Mouse (Mus musculus): ENCODE results near the gene Aicda. TPM values are rescaled to one million over a fixed set of nuclear protein-coding genes. Genes with fewer than 3 reads are reported as not detected.
A peak's percentile ranks its signal among the peaks of the same experiment; 100 is the strongest.

Aicda gene
- polyA plus RNA-seq, 1 experiment, result 0.20 TPM

DNA sequence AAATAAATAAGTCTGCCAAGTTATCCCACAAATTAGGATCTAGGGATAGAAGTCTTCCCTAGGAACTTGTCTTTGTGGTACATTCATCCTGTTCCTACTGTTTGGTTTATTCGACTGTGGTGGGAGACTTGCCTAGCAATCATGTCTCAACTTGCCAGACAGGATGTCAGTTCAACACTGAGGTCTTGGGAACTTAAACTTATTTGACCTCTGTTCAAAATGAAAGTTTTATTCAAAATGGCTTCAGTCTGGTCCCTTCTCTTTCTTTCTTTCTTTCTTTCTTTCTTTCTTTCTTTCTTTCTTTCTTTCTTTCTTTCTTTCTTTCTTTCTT is 49.4 kb downstream of the Aicda start:
- Histone ChIP-seq H3K27me3 (ENCODE audit: control insufficient read depth, insufficient read depth, low read length) (no peaks in the 10 kb centered on the region), H3K4me1 (ENCODE audit: control insufficient read depth, insufficient read depth, insufficient read length) (peaks cover 14% of the 10 kb centered on the region), H3K36me3 (ENCODE audit: control insufficient read depth, insufficient read depth, low read length) (peaks cover 1% of the 10 kb centered on the region; the same call in 1 of the 2 replicates), H3K27ac (ENCODE audit: insufficient read depth, low read length) (peak overlapping the region; percentile 96; the same call in 1 of the 2 replicates), H3K4me3 (ENCODE audit: extremely low read depth, insufficient read depth, insufficient read length) (no peak overlapping the region)
- DNase-seq (ENCODE audit: low read depth in 1 of 2, low spot score in 2 of 2), result no peak
- WGBS, result 3% methylated on average over 1 of the region's 1 CpGs
- TF ChIP-seq POLR2A (IDR thresholded peaks at IDR 0.05; ENCODE audit: low read depth, low read length), result no peak
- no peak for TF ChIP-seq CTCF (IDR thresholded peaks at IDR 0.05; ENCODE audit: extremely low read depth, insufficient read depth, insufficient read length, insufficient replicate concordance)

DNA sequence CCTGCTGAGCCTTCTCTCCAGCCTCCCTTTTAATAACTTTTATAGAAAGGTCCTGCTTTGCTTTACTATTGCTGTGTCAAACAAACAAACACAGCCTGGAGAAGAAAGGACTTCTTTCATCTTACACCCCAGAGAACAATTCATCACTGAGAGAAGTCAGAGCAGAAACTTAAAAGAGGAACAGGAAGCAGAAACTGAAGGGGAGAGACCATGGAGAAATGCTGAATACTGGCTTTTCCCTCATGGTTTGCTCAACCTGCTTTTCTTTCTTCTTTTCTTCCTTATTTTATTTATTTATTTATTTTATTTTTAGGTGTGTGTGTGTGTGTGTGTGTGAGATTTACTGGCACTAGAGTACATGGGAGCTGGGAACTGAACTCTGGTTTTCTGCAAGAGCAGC is 50.7 kb downstream of the Aicda start:
- Histone ChIP-seq H3K36me3 (ENCODE audit: control insufficient read depth, insufficient read depth, low read length) (peaks cover 1% of the 10 kb centered on the region; the same call in 1 of the 2 replicates), H3K4me1 (ENCODE audit: control insufficient read depth, insufficient read depth, insufficient read length) (peaks cover 11% of the 10 kb centered on the region), H3K27ac (ENCODE audit: insufficient read depth, low read length) (peak overlapping the region; percentile 80), H3K27me3 (ENCODE audit: control insufficient read depth, insufficient read depth, low read length) (no peaks in the 10 kb centered on the region), H3K4me3 (ENCODE audit: extremely low read depth, insufficient read depth, insufficient read length) (no peak overlapping the region)
- TF ChIP-seq POLR2A (IDR thresholded peaks at IDR 0.05; ENCODE audit: low read depth, low read length), result no peak
- TF ChIP-seq CTCF (IDR thresholded peaks at IDR 0.05; ENCODE audit: extremely low read depth, insufficient read depth, insufficient read length, insufficient replicate concordance), result no peak
- no peak for DNase-seq (ENCODE audit: low read depth in 1 of 2, low spot score in 2 of 2)

- H3K36me3 ChIP-seq (ENCODE audit: control insufficient read depth, insufficient read depth, low read length), result no peaks in the 10 kb centered on the region
- H3K27me3 ChIP-seq (ENCODE audit: control insufficient read depth, insufficient read depth, low read length), result no peaks in the 10 kb centered on the region
- peaks cover 8% of the 10 kb centered on the region for H3K4me1 ChIP-seq (ENCODE audit: control insufficient read depth, insufficient read depth, insufficient read length)
- peak in 1 of 2 experiments; percentile 35 for DNase-seq (ENCODE audit: low read depth in 1 of 2, low spot score in 2 of 2)
- TF ChIP-seq POLR2A (IDR thresholded peaks at IDR 0.05; ENCODE audit: low read depth, low read length) (no peak), CTCF (IDR thresholded peaks at IDR 0.05; ENCODE audit: extremely low read depth, insufficient read depth, insufficient read length, insufficient replicate concordance) (peak; percentile 40; the same call in 1 of the 2 replicates)
- 92% methylated on average over 8 of the region's 8 CpGs for WGBS
- no peak overlapping the region for H3K4me3 ChIP-seq (ENCODE audit: extremely low read depth, insufficient read depth, insufficient read length)
- no peak overlapping the region for H3K27ac ChIP-seq (ENCODE audit: insufficient read depth, low read length)
These were observed 51.9 kb downstream of the Aicda start for GRCm38 (mm10) chr6:122605483-122605882.

DNA sequence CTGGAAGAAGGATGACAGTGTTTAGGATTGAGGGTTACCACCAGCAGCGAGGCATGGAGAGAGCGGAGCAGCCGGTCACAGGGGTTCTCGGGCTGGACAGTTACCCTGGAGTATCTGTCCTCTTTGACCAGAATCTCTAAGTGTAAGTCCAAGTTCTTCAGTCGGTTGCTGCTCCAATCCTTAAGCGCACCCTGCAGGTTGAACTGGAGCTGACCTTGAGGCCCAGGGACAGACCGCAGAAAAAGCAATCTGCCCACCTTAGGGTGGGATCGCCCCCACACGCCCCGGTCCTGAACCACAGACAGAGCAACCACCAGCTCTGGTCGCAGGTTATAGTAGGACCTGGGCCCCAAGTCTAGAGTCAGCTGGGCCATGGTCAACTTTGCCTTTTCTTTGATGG is 53.1 kb downstream of the Aicda start:
- TF ChIP-seq CTCF (IDR thresholded peaks at IDR 0.05; ENCODE audit: extremely low read depth, insufficient read depth, insufficient read length, insufficient replicate concordance) (no peak), POLR2A (IDR thresholded peaks at IDR 0.05; ENCODE audit: low read depth, low read length) (no peak)
- no peak for DNase-seq (ENCODE audit: low read depth in 1 of 2, low spot score in 2 of 2)
- Histone ChIP-seq H3K36me3 (ENCODE audit: control insufficient read depth, insufficient read depth, low read length) (no peaks in the 10 kb centered on the region), H3K4me1 (ENCODE audit: control insufficient read depth, insufficient read depth, insufficient read length) (peaks cover 4% of the 10 kb centered on the region), H3K27ac (ENCODE audit: insufficient read depth, low read length) (no peak overlapping the region), H3K27me3 (ENCODE audit: control insufficient read depth, insufficient read depth, low read length) (no peaks in the 10 kb centered on the region), H3K4me3 (ENCODE audit: extremely low read depth, insufficient read depth, insufficient read length) (no peak overlapping the region)
- WGBS, result 97% methylated on average over 11 of the region's 11 CpGs

DNA sequence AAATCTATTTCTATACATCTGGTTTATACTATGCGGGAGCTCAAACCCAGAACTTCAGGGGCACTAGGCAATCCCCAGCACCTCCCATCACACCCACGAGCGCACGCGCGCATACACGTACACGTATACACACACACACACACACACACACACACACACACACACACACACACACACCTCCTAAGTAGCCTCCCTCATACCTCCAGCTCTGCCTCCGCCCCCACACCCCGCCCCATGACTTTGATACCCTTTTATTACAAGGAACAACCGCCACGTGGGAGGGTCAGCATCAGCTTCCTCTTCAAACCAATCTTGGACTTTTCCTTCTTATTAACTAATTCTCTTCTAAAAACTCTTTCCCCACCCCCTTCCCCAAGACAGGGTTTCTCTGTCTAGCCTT is 54.1 kb downstream of the Aicda start:
- DNase-seq (ENCODE audit: low read depth in 1 of 2, low spot score in 2 of 2), result no peak
- Histone ChIP-seq H3K36me3 (ENCODE audit: control insufficient read depth, insufficient read depth, low read length) (no peaks in the 10 kb centered on the region), H3K4me3 (ENCODE audit: extremely low read depth, insufficient read depth, insufficient read length) (no peak overlapping the region), H3K27me3 (ENCODE audit: control insufficient read depth, insufficient read depth, low read length) (no peaks in the 10 kb centered on the region), H3K4me1 (ENCODE audit: control insufficient read depth, insufficient read depth, insufficient read length) (peaks cover 4% of the 10 kb centered on the region), H3K27ac (ENCODE audit: insufficient read depth, low read length) (no peak overlapping the region)
- 88% methylated on average over 12 of the region's 12 CpGs for WGBS
- no peak for TF ChIP-seq POLR2A (IDR thresholded peaks at IDR 0.05; ENCODE audit: low read depth, low read length)
- no peak for TF ChIP-seq CTCF (IDR thresholded peaks at IDR 0.05; ENCODE audit: extremely low read depth, insufficient read depth, insufficient read length, insufficient replicate concordance)

GRCm38 (mm10) chr6:122608434-122609376 is 55.1 kb downstream of the Aicda start:
- no peaks in the 10 kb centered on the region for H3K36me3 ChIP-seq (ENCODE audit: control insufficient read depth, insufficient read depth, low read length)
- TF ChIP-seq CTCF (IDR thresholded peaks at IDR 0.05; ENCODE audit: extremely low read depth, insufficient read depth, insufficient read length, insufficient replicate concordance) (no peak), POLR2A (IDR thresholded peaks at IDR 0.05; ENCODE audit: low read depth, low read length) (no peak)
- no peak overlapping the region for H3K4me3 ChIP-seq (ENCODE audit: extremely low read depth, insufficient read depth, insufficient read length)
- no peaks in the 10 kb centered on the region for H3K27me3 ChIP-seq (ENCODE audit: control insufficient read depth, insufficient read depth, low read length)
- no peak overlapping the region for H3K27ac ChIP-seq (ENCODE audit: insufficient read depth, low read length)
- H3K4me1 ChIP-seq (ENCODE audit: control insufficient read depth, insufficient read depth, insufficient read length), result peaks cover 4% of the 10 kb centered on the region
- WGBS, result 88% methylated on average over 10 of the region's 10 CpGs
- no peak for DNase-seq (ENCODE audit: low read depth in 1 of 2, low spot score in 2 of 2)

GRCm38 (mm10) chr6:122609377-122609728 is 55.8 kb downstream of the Aicda start:
- H3K4me1 ChIP-seq (ENCODE audit: control insufficient read depth, insufficient read depth, insufficient read length), result no peaks in the 10 kb centered on the region
- no peak for DNase-seq (ENCODE audit: low read depth in 1 of 2, low spot score in 2 of 2)
- H3K27ac ChIP-seq (ENCODE audit: insufficient read depth, low read length), result no peak overlapping the region
- H3K36me3 ChIP-seq (ENCODE audit: control insufficient read depth, insufficient read depth, low read length), result no peaks in the 10 kb centered on the region
- 72% methylated on average over 9 of the region's 9 CpGs for WGBS
- TF ChIP-seq POLR2A (IDR thresholded peaks at IDR 0.05; ENCODE audit: low read depth, low read length) (no peak), CTCF (IDR thresholded peaks at IDR 0.05; ENCODE audit: extremely low read depth, insufficient read depth, insufficient read length, insufficient replicate concordance) (no peak)
- no peaks in the 10 kb centered on the region for H3K27me3 ChIP-seq (ENCODE audit: control insufficient read depth, insufficient read depth, low read length)
- H3K4me3 ChIP-seq (ENCODE audit: extremely low read depth, insufficient read depth, insufficient read length), result no peak overlapping the region

All from spleen, adult 2 months (tissue).